Comparison of ENCODE assay signal across 20 mouse cellular contexts in the genomic region with DNA sequence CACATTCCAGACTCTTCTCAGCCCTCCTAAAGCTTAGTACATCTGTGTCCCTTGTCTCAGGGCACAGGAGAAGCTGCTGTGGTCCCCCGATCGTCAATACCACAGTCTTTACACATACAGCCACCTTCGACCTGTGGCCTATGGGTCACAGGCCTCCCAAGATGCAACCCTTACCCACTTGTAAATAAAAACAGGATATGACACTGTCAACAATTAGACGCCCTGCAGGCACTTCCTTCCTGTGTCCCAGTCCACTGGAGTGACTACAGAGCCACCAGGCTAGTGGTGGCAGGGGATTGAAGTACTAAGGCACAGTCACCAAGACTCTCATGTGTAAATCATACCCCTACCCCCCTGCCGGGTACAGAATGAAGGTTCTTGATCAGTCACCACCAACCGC. TPM values are rescaled to one million over a fixed set of nuclear protein-coding genes. Genes with fewer than 3 reads are reported as not detected.
"Had no signal": no experiment of that assay in that cellular context is flagged by ENCODE, and none has a peak within 500 bp of the region (broad histone marks: within the 10 kb centered on the region; RNA-seq: fewer than 3 reads in every experiment).

No protein-coding gene starts in this region.

- H3K4me3 ChIP-seq: layer of hippocampus, adult 2 months; midbrain, embryonic 12.5 days had no signal

- DNase-seq: kidney, adult 18-20 months; kidney, postnatal 10 days; kidney, postnatal 4 days; left cerebral cortex, postnatal 4 days; lung, adult 2 months; right cerebral cortex, postnatal 14 days; thymus, postnatal 14 days had no signal

- H3K4me2 ChIP-seq: midbrain, embryonic 12.5 days had no signal

- H3K27ac ChIP-seq: layer of hippocampus, adult 2 months; liver, embryonic 14.5 days; midbrain, embryonic 12.5 days had no signal

- ATAC-seq: midbrain, embryonic 16.5 days had no signal

- H3K36me3 ChIP-seq: midbrain, embryonic 12.5 days had no signal

- H3K4me1 ChIP-seq: midbrain, embryonic 12.5 days had no signal

- H3K9ac ChIP-seq: liver, embryonic 14.5 days; midbrain, embryonic 12.5 days had no signal

- H3K9me3 ChIP-seq: midbrain, embryonic 12.5 days had no signal

RNA-seq across cellular contexts. Expression of a gene that starts 0.6 kb away (rescaled TPM):
- total RNA-seq: layer of hippocampus, adult 2 months; layer of hippocampus, postnatal 10 days; left cerebral cortex, adult 18-20 months; left cerebral cortex, postnatal 10 days; left cerebral cortex, postnatal 4 days; liver, adult 2 months; megakaryocyte-erythroid progenitor cell, adult 5-6 weeks had no signal
- polyA plus RNA-seq: liver, adult 2 months; liver, embryonic 14.5 days; midbrain, embryonic 12.5 days; midbrain, embryonic 16.5 days; neural tube, embryonic 14.5 days; small intestine, adult 2 months had no signal

RNA-seq across cellular contexts. Expression of a gene that starts 14.6 kb away (rescaled TPM):
- total RNA-seq: layer of hippocampus, adult 2 months; layer of hippocampus, postnatal 10 days; left cerebral cortex, adult 18-20 months; left cerebral cortex, postnatal 10 days; left cerebral cortex, postnatal 4 days; liver, adult 2 months; megakaryocyte-erythroid progenitor cell, adult 5-6 weeks had no signal
- polyA plus RNA-seq: liver, adult 2 months; liver, embryonic 14.5 days; midbrain, embryonic 12.5 days; midbrain, embryonic 16.5 days; neural tube, embryonic 14.5 days had no signal

RNA-seq across cellular contexts. Expression of a gene that starts 21.9 kb away (rescaled TPM):
- total RNA-seq: liver, adult 2 months; megakaryocyte-erythroid progenitor cell, adult 5-6 weeks had no signal
- polyA plus RNA-seq: kidney, embryonic 14.5 days; liver, adult 2 months; liver, embryonic 14.5 days; lung, adult 2 months; midbrain, embryonic 16.5 days; small intestine, adult 2 months; stomach, embryonic 16.5 days had no signal

RNA-seq across cellular contexts. Expression of a gene that starts 48.7 kb away (rescaled TPM):
- total RNA-seq: liver, adult 2 months; megakaryocyte-erythroid progenitor cell, adult 5-6 weeks had no signal
- polyA plus RNA-seq: liver, adult 2 months; lung, adult 2 months had no signal
